8 mouse cellular contexts compared by ENCODE assay signal in the genomic region with DNA sequence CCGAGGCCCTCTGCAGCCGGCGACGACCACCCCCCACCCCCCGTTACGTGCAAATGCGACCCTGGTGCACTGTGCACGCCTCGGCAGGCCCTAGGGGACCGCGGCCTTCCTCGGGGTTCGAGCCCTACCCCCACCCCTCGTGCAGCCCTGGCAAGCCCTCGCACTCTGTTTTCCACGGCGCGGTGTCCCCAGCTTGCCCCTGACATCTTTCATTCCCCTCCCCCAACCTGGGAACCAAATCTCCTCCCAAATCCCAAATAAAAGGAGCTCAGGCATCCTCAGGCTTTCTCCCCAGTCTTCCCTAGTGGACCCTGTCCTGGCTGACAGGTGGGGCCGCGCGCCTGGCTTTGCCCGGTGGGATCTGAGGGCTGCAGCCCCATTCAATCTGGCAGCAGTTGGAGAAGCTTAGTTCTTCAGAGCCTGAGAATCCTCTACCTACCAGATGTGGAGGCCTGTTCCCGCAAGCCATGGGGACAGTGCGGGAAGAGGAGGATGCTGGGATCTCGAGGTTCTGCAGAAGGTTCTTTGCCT. TPM values are rescaled to one million over a fixed set of nuclear protein-coding genes. Genes with fewer than 3 reads are reported as not detected.
DNase-seq lines count a peak whose midpoint lies in the region; ATAC-seq and TF ChIP-seq lines count a peak whose summit lies in the region.

Gene Dusp1 (minus strand): TSS at position 478 of the 531 bp plus-strand sequence.

- H3K4me1 ChIP-seq in E14TG2a.4 (replicated peaks; ENCODE audit: low read depth, low read length), result peaks cover 51% of the 10 kb centered on the region
- H3K4me1 ChIP-seq in embryonic facial prominence, embryonic 11.5 days (ENCODE audit: control insufficient read depth, insufficient read depth, low read length), result peaks cover 5% of the 10 kb centered on the region
- peaks cover 26% of the 10 kb centered on the region for H3K4me1 ChIP-seq in heart, embryonic 15.5 days (replicated peaks)

- H3K4me3 ChIP-seq in E14TG2a.4 (replicated peaks; ENCODE audit: low read length), result peak within 1 kb of the TSS; percentile 85
- peak within 1 kb of the TSS; percentile 90 for H3K4me3 ChIP-seq in embryonic facial prominence, embryonic 11.5 days (ENCODE audit: low read depth, low read length)
- peak within 1 kb of the TSS; percentile 90 for H3K4me3 ChIP-seq in heart, embryonic 15.5 days
- peak within 1 kb of the TSS; percentile 59 for H3K4me3 ChIP-seq in myocyte

- 2% methylated on average over 21 of the region's 25 CpGs for WGBS in embryonic facial prominence, embryonic 11.5 days
- WGBS in heart, embryonic 15.5 days, result 1% methylated on average over 25 of the region's 25 CpGs

- TF ChIP-seq POLR2A in myocyte (IDR thresholded peaks at IDR 0.05; ENCODE audit: insufficient read length, low read depth), result no peak

- no peaks in the 10 kb centered on the region for H3K9me3 ChIP-seq in E14TG2a.4 (ENCODE audit: low read length)
- H3K9me3 ChIP-seq in embryonic facial prominence, embryonic 11.5 days (replicated peaks; ENCODE audit: control insufficient read depth, low read length), result no peaks in the 10 kb centered on the region
- H3K9me3 ChIP-seq in heart, embryonic 15.5 days (replicated peaks), result no peaks in the 10 kb centered on the region

- intact Hi-C loops in left cerebral cortex, postnatal 36 days (cut with DNase I), result loop anchor here (1.0 to 2.0 kb wide), 2 partner anchors 53 to 70 kb away; no protein-coding TSS in a partner anchor

- H3K27me3 ChIP-seq in E14TG2a.4 (ENCODE audit: insufficient read depth, low read length), result peaks cover 3% of the 10 kb centered on the region; the same call in 1 of the 2 replicates
- H3K27me3 ChIP-seq in embryonic facial prominence, embryonic 11.5 days (ENCODE audit: control insufficient read depth, insufficient read depth, low read length), result no peaks in the 10 kb centered on the region
- H3K27me3 ChIP-seq in heart, embryonic 15.5 days, result no peaks in the 10 kb centered on the region
- no peaks in the 10 kb centered on the region for H3K27me3 ChIP-seq in myocyte (ENCODE audit: control insufficient read depth, insufficient read depth, insufficient read length)

- no peak for TF ChIP-seq CTCF in E14TG2a.4 (conservative IDR thresholded peaks at IDR 0.05; ENCODE audit: low read length)

- H3K9ac ChIP-seq in embryonic facial prominence, embryonic 11.5 days (replicated peaks; ENCODE audit: low read length), result peak within 1 kb of the TSS; percentile 89
- H3K9ac ChIP-seq in heart, embryonic 15.5 days, result peak within 1 kb of the TSS; percentile 85

- peaks cover 38% of the 10 kb centered on the region for H3K79me2 ChIP-seq in myocyte (ENCODE audit: control insufficient read depth, insufficient read depth)

- H3ac ChIP-seq in myocyte (ENCODE audit: control insufficient read depth, insufficient read length), result peak within 1 kb of the TSS; percentile 70

- H3K36me3 ChIP-seq in E14TG2a.4 (ENCODE audit: insufficient read depth, low read length), result peaks cover 31% of the 10 kb centered on the region
- H3K36me3 ChIP-seq in embryonic facial prominence, embryonic 11.5 days (replicated peaks; ENCODE audit: control insufficient read depth, insufficient read depth, low read depth, low read length), result no peaks in the 10 kb centered on the region; the same call in 1 of the 2 replicates
- 0 out of 2 replicates have a peak, but pooled peaks cover 5% of the 10 kb centered on the region for H3K36me3 ChIP-seq in heart, embryonic 15.5 days
- H3K36me3 ChIP-seq in myocyte (ENCODE audit: control insufficient read depth, insufficient read depth), result peaks cover 7% of the 10 kb centered on the region

- H3K4me2 ChIP-seq in embryonic facial prominence, embryonic 11.5 days (ENCODE audit: low read depth, low read length), result peak within 1 kb of the TSS; percentile 76
- H3K4me2 ChIP-seq in heart, embryonic 15.5 days, result peak within 1 kb of the TSS; percentile 94
- H3K4me2 ChIP-seq in myocyte (ENCODE audit: low read depth), result peak within 1 kb of the TSS; percentile 87

- peak within 1 kb of the TSS; percentile 49 for H3K27ac ChIP-seq in embryonic facial prominence, embryonic 11.5 days (replicated peaks; ENCODE audit: low read depth, low read length)
- H3K27ac ChIP-seq in heart, embryonic 15.5 days, result peak within 1 kb of the TSS; percentile 79

- ATAC-seq in embryonic facial prominence, embryonic 11.5 days (replicated peaks; ENCODE audit: insufficient number of reproducible peaks, low FRiP score, low TSS enrichment, low read depth), result peak; percentile 80
- ATAC-seq in heart, embryonic 15.5 days (replicated peaks; ENCODE audit: insufficient number of reproducible peaks, insufficient read depth, low FRiP score, low read depth), result no peak

- DNase-seq in frontal cortex, adult 2 months (ENCODE audit: extremely low spot score in 1 of 2, low spot score in 1 of 2), result no peak
- DNase-seq in frontal cortex, postnatal 14 days (ENCODE audit: low spot score in 2 of 2), result no peak
- peak; percentile 25 for DNase-seq in embryonic facial prominence, embryonic 11.5 days (ENCODE audit: low spot score)
- DNase-seq in left cerebral cortex, postnatal 36 days (ENCODE audit: low spot score in 2 of 2), result no peak
- no peak for DNase-seq in cerebellum, adult 11-12 months

TF ChIP-seq in myocyte, 11 proteins besides CTCF, POLR2A, EP300 and RAD21:
- TF ChIP-seq MYOD1 (IDR thresholded peaks at IDR 0.05; ENCODE audit: control insufficient read depth in 1 of 3, insufficient read length in 2 of 3, low read depth in 2 of 3) (no peak), TCF12 (IDR thresholded peaks at IDR 0.05; ENCODE audit: insufficient read depth, poor library complexity, severe bottlenecking) (no peak), USF1 (IDR thresholded peaks at IDR 0.05; ENCODE audit: low read depth) (no peak), MYOG (IDR thresholded peaks at IDR 0.05; ENCODE audit: control insufficient read depth in 1 of 3, insufficient read depth in 1 of 3, insufficient read length in 2 of 3, low read depth in 2 of 3) (no peak), CEBPB (IDR thresholded peaks at IDR 0.05; ENCODE audit: insufficient read depth, poor library complexity, severe bottlenecking) (no peak), POLR2AphosphoS2 (IDR thresholded peaks at IDR 0.05; ENCODE audit: insufficient read length, low read depth) (no peak), SRF (IDR thresholded peaks at IDR 0.05; ENCODE audit: control insufficient read depth, insufficient read length, low read depth) (no peak), E2F4 (IDR thresholded peaks at IDR 0.05; ENCODE audit: insufficient read depth) (no peak)

RNA-seq across cellular contexts. Expression of gene Dusp1, which starts in this region (rescaled TPM):
- 40.9 and 60.5 TPM in 2 replicates for polyA plus RNA-seq in frontal cortex, adult 2 months (2012; rRNA removed)
- 25.4 and 27.5 TPM in 2 replicates for polyA plus RNA-seq in embryonic facial prominence, embryonic 11.5 days (2014; fragmentation: Nextera tagmentation; extraction: Ambion mirVana)
- polyA plus RNA-seq in heart, embryonic 15.5 days (2015; fragmentation: Nextera tagmentation; extraction: Ambion mirVana), result 30.8 and 38.1 TPM in 2 replicates
- 10 to 100 TPM; 25.0 to 66.5 TPM for total RNA-seq in left cerebral cortex, postnatal 36 days (2021)
- polyA plus RNA-seq in myocyte (2012; fragmentation: generic; extraction: Trizol), result 11.6 TPM
